Mouse (Mus musculus) E14TG2a.4 (cell line): ENCODE measurements at regions not wholly inside any gene's neighbourhood (a gene's known extent, or its start where the extent isn't known, plus 50 kb on each side); places are given as distances from the start of the nearest gene placed in this dataset.

Experiments used
- H3K27me3 ChIP-seq: 2 replicates; pipeline ENCODE4 v1.6.1; 2014; ENCODE audit warnings: low read length, control low read depth; ENCODE audit not compliant: insufficient read depth
- H3K36me3 ChIP-seq: 2 replicates; pipeline ENCODE4 v1.6.1; 2014; ENCODE audit warnings: low read length, control low read depth; ENCODE audit not compliant: insufficient read depth
- H3K4me1 ChIP-seq: replicated peaks from 2 replicates; pipeline ENCODE4 v1.6.1; 2014; ENCODE audit warnings: low read depth, low read length, control low read depth
- H3K4me3 ChIP-seq: replicated peaks from 2 replicates; pipeline ENCODE4 v1.5.1; 2014; ENCODE audit warnings: mild to moderate bottlenecking, low read length
- H3K9me3 ChIP-seq: 2 replicates; pipeline ENCODE4 v1.6.1; 2014; ENCODE audit warnings: low read length, control low read depth
- CTCF ChIP-seq: conservative IDR thresholded peaks from 2 replicates; pipeline ENCODE4 v1.5.1; 2014; ENCODE audit warnings: low read length
- NANOG ChIP-seq: IDR thresholded peaks from 2 replicates; pipeline ENCODE4 v1.6.1; 2014; ENCODE audit warnings: borderline replicate concordance, low read length, mixed read lengths
- POU5F1 ChIP-seq: IDR thresholded peaks from 2 replicates; pipeline ENCODE4 v1.6.1; 2014; ENCODE audit warnings: low read length, borderline replicate concordance

- Histone ChIP-seq H3K36me3 (no peaks in the 10 kb centered on the region), H3K27me3 (no peaks in the 10 kb centered on the region), H3K9me3 (no peaks in the 10 kb centered on the region), H3K4me1 (peaks cover 4% of the 10 kb centered on the region; the same call in 1 of the 2 replicates), H3K4me3 (no peak overlapping the region)
- TF ChIP-seq CTCF = no peak
- no peak for TF ChIP-seq NANOG
- no peak for TF ChIP-seq POU5F1
Observed at GRCm38 (mm10) chr11:55772107-55772506, 164.1 kb upstream of the Glra1 start.

- Histone ChIP-seq H3K36me3 (no peaks in the 10 kb centered on the region), H3K27me3 (no peaks in the 10 kb centered on the region), H3K4me1 (no peaks in the 10 kb centered on the region), H3K4me3 (no peak overlapping the region), H3K9me3 (no peaks in the 10 kb centered on the region)
- TF ChIP-seq POU5F1 (no peak), NANOG (no peak), CTCF (no peak)
Observed at GRCm38 (mm10) chr11:55764846-55765245, 156.8 kb upstream of the Glra1 start.
